Mouse (Mus musculus) c-Kit-positive CD71-negative TER-119-negative erythroid progenitor cells, embryonic 14.5 days (primary cell): ENCODE results near the gene Nfx1.
"Not testable (repeated sequence)": the region's sequence is repeated elsewhere in the genome, so short reads cannot be mapped to it uniquely, and the experiment has no call there.

Experiments
- DNase-seq: peaks from one replicate; pipeline ENCODE4 v3.0.0-alpha.2; 2013; ENCODE audit warnings: low read depth

Nfx1 gene

GRCm38 (mm10) chr4:40970842-40971701 lies at the start of gene Nfx1:
Gene Nfx1 (plus strand): TSS chr4:40970906.
- peak; percentile 97 for DNase-seq

DNA sequence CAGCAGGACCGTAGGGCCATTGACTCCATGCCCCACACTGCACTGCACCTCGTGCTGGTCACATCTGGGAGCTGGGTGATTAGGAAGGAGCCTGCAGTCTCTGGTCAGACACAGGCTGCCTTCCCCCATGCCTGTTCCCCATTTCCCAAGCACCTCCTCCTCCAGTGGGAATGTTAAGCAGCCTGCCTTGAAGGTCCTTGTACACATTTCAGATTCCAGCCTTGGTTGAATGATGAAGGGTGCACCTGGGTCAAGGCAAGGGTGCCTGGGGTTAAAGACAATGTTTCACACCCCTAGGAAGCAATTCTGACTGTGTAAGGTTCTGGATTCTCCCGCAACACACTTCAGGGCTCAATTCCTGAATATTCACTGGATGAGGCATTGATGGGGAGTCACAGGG lies 49.4 kb upstream of the Nfx1 start:
- no peak for DNase-seq

DNA sequence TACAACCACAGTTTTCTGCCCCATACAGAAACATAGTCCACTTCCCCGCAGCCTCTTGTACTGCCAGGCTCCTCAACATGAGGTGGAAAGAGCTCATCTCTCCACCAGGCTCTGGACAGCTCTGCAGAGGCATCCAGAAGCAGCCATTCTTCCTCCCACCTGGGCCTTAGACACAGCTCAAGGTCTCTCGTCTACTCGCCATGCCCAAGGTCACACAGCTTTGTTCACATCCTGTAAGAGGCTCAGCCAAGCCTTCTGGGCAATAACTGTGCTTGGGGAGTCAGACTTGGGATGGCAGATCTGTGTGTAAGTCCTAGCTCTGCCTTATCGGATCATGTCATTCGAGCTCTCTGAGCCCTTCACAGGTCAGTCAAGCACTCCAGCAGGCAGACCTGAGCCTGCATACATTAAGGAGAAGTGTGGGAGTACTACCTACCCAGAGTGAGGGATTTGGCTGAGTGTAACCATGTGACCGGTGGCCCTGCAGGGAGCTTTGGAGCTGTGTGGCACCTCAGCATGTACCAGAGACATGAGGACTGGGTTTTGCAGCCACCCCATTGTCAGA lies 47.5 kb upstream of the Nfx1 start:
- DNase-seq, result no peak

GRCm38 (mm10) chr4:40925568-40925967 lies 45.1 kb upstream of the Nfx1 start:
- DNase-seq, result no peak

DNA sequence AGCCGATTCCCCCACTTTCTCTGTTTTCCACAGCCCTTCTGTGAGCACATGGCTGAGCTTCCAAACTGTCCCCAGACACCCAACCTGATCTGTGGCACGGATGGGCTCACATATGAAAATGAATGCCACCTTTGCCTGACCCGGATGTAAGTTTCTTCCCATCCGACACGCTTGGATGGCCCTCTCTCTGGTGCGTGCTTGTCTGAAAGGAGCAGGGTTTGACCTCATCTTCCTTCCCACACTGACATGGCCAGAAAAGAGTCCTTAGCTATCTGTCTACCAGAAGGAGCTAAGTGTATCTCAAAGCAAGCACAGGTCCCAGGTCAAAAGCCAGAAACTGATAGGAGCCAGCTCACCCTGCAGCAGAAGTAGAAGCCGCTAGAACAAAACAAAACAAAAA lies 41.7 kb upstream of the Nfx1 start:
- no peak for DNase-seq

DNA sequence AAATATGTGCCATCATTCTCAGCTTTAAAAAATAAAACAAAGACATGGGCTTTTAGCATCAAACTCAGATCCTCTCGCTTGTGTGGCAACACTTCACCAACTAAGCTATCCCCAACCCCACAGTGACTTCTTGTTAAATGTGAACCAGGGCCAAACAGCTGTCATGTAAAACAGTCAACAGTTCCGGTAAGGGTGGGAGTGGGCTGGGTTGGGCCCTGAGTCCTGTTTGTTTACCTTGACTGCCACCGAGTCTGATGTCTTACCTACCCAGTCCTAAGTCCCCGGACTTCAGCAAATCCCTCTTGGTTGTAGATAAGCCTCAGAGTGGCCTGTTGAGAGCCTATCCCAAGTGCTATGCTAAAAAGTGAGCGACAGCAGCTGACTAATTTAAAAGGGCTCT lies 37.0 kb upstream of the Nfx1 start:
- DNase-seq, result no peak

DNA sequence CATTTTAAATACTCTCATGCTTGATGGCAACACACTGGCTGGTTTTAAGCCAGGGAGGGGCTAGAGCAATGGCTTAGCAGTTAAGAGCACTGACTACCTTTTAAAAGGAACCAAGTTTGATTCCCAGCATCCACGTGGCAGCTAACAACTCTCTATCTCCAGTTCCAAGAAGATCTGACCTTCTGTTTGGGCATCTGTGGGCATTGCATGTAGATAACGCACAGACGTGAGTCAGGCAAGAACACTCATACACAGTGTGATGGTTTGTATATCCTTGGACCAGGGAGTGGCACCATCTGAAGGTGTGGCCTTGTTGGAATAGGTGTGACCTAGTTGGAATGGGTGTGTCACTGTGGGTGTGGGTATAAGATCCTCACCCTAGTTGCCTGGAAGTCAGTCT lies 36.3 kb upstream of the Nfx1 start:
- not testable (repeated sequence) for DNase-seq

DNA sequence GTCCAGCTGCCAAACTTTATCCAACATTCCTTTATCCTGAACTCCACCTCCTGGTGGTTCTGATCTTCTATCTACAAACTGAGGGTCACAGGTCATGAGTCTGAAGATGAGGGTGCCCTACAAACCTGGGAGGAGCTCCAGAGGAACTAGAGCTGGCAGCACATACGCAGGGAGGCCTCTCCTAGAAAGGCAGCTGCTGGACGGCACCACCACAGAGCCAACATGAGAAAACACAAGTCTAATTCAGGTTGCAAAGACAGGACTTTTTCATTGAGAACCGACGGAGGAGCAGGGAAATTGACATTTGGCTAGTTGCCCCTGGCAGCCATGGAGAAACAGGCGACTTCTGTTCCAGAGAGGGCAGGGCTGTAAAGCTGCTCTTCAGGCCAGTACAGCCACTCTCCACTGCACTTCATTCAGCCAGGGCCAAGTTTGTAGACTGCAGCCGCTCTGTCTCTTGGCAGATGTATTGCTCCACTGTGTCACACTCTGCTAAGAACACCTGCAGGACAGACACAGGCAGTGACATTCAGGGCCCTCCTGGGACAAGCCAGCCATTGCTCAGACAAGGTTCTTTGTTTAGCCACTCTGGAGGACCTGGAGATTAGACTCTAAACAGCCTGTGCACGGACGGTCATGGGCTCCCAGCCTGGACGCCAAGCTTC lies 34.4 kb upstream of the Nfx1 start:
- no peak for DNase-seq

DNA sequence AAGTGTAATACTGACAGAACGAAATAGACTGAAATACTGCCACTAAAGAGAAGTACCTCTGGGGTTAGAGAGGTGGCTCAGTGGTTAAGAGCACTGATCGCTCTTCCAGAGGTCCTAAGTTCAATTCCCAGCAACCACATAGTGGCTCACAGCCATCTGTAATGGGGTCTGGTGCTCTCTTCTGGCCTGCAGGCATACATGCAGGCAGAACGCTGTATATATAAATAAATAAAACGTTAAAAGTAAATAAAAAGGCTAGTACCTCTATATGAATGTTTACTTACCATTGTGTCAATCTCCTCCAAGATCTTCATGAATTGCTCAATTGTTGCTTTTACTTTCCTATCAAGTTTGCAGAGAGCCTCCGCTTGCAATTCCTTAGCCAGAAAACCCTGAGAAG lies 31.9 kb upstream of the Nfx1 start:
- DNase-seq, result no peak

DNA sequence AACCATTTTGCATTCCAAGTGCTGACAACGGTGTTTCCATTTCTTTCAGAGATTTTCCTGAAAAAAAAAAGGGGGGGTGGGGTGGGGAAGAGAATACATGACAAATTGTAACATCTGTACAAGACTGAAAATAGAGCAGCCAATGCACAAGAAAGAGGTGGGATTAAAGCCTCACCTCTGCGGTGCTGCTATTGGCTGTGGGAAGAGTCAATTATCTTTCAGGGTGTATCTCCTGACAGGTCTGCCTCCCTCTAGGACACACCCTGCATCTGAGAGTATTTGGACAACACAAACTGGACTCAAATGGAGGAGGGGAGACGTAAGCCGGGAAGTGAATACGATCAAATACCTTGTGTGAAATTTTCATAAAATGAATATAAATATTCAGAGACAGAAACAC lies 27.1 kb upstream of the Nfx1 start:
- no peak for DNase-seq

- no peak for DNase-seq
Measured at GRCm38 (mm10) chr4:40946516-40947121, 24.1 kb upstream of the Nfx1 start.

- DNase-seq, result no peak
Measured at GRCm38 (mm10) chr4:40947565-40948159, 23.0 kb upstream of the Nfx1 start.

DNA sequence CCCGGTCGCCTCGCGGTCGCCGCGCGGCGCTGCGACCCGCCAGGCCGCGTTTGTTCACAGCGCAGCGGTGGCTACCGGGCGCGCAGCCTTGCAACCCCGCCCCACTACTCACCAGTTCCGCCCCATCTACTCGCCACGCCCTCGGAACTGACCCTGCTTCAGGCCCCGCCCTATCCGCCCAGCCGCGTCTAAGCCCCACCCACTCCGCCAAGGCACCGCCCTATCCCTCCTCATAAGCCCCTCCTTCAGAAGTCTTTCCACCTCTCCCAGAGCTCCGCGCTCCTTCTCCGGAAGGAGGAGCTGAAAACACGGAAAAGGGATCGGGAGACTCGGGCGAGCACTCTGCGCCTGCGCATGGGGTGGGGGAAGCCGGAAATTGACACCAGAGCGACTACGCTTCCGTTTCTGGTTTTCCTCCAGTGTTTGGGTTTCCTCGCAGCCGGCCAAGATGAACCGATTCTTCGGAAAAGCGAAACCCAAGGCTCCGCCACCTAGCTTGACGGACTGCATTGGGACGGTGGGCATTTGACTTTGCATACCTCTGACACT lies 22.5 kb upstream of the Nfx1 start, which contains the start of the genes Bag1 and Chmp5:
TSS of gene Bag1 (minus strand) at position 135 of the 549 bp plus-strand sequence.
TSS of gene Chmp5 (plus strand) at position 248 of the 549 bp plus-strand sequence.
- peak; percentile 96 for DNase-seq

DNA sequence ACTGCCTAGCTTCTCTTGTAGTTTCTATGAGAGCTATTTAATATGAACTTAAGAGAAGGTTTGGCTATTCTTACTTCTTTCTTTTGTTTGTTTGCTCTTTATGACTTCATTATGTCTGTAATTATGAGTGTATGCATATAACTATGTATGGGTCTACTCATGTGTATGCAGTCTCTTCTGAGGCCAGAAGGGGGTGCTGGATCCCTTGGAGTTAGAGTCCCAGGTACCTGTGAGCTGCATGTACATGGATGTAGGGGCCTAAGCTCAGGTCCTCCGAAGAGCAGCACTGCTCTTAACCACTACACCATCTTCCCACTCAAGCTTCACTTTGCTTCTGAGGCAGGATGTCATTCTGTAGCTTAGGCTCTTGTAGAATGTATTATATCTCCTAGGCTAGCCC lies 17.2 kb upstream of the Nfx1 start:
- peak; percentile 40 for DNase-seq

DNA sequence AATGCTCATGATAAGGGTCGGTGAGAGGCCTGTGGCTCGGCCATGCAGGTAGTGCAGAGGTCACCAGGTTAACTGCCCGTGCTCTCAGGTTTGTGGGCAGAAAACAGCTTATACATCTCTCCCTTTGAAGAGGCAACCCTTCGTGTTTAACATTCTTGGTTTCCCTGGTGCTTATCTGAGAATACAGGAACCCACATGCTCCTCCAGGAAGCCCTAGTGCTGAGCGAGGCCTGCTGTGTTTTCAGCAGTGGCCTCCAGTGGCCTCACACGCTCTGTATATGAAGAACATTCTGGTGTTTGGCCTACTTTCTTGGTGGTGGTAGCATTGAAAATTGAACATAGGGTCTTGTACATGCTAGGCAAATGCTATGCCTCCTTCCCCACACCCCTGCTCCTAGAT lies 14.8 kb upstream of the Nfx1 start:
- no peak for DNase-seq

DNA sequence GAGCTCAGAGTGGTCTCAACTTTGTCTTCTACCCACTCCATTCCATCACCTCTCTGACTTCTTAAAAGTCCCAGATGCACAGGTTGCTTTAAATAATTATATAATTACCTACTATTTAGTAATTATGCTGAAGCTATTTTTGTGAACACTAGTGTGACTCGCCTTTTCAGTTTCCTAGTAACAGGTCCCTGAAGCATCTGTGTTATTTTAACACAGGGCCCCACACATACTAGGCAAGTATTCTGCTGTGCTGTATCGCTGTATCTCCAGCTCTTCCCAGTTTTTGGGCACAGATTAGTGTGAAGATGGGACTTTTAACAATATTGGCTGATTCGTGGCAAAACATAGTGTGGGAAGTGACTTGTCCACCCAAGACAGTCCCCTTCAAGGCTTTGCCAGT lies 7.2 kb upstream of the Nfx1 start:
- DNase-seq, result no peak

- DNase-seq, result no peak
Measured at GRCm38 (mm10) chr4:40969161-40969560, 1.5 kb upstream of the Nfx1 start.

DNA sequence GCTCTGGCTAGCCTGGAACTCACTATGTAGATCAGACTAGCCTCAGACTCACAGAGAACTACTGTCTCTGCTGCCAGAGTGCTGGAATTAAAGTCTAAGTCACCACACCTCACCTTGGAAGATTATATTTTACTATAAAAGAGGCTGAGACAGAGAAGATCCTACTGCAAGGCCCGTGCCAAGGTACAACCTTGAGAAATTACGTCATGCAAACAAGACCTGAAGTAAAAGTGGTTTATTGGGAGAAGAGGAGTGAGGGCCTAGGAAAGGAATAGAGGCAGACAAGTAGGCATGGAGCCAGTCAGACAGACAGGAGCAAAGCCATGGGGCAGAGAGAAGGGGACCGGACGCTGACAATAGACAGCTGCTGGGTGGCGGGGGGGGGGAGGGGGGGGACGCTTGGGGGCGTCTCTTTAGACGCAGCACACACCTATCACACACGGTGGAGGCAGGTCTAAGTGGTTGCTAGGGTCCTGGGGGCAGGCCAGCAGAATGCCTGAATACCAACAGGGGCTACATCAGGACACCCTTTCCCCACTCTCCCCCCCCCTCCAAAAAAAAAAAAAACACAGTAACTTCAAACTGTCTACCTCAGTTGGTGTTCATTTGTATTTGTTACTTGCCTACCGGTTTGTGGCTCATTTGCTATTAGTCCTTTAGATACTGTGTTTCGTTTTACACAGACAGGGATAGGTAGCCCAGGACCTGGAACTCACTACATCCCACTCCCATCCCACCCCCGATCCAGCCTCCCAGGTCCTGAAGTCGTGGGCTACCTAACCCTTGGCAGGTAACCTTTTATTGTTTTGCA lies 720 bp upstream of the Nfx1 start:
- DNase-seq, result no peak

- no peak for DNase-seq
Measured at GRCm38 (mm10) chr4:40970592-40970841, 189 bp upstream of the Nfx1 start.

GRCm38 (mm10) chr4:40971744-40972143 lies 1.0 kb downstream of the Nfx1 start:
- DNase-seq, result peak; percentile 63

GRCm38 (mm10) chr4:40974011-40974410 lies 3.3 kb downstream of the Nfx1 start:
- no peak for DNase-seq
